Comparison of ENCODE assay signal across 8 mouse cellular contexts in the genomic region with DNA sequence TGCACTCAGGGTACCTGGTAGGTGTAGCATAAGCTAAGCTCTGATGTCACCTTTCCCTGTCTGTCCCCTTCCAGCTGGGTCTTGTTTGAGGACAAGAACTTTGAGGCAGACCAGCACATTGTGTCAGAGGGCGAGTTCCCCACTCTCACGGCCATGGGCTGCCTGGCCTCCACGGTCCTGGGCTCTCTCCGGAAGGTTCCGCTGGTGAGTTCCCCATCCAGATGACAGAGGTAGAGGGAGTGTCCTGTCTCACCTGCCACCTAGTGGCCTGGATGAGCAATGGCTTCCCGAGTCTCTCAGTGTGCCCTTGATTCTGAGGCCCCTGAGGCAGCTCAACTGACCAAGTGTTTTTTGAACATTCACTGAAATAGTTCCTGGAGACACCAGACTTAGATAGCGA. TPM values are rescaled to one million over a fixed set of nuclear protein-coding genes. Genes with fewer than 3 reads are reported as not detected.
DNase-seq lines count a peak whose midpoint lies in the region; ATAC-seq and TF ChIP-seq lines count a peak whose summit lies in the region.

No protein-coding gene starts in this region.

- peak; percentile 23 for DNase-seq in gastrocnemius, adult 18-20 months (ENCODE audit: low spot score)
- DNase-seq in gastrocnemius, postnatal 4 days (ENCODE audit: low spot score in 2 of 2), result no peak
- peak; percentile 32 for DNase-seq in Muller cell, postnatal 12 days (ENCODE audit: inconsistent ontology term)
- DNase-seq in embryo, embryonic 10 days (ENCODE audit: low spot score), result peak; percentile 76
- peak; percentile 83 for DNase-seq in induced T-regulatory cell, adult 2 months (ENCODE audit: low read depth)
- no peak for DNase-seq in liver, embryonic 14.5 days (ENCODE audit: low read depth in 3 of 3, low spot score in 3 of 3)
- no peak for DNase-seq in gastrocnemius, postnatal 10 days

- H3K27ac ChIP-seq in liver, embryonic 14.5 days, result no peak overlapping the region
- H3K27ac ChIP-seq in neural tube, embryonic 13.5 days (replicated peaks), result no peak overlapping the region

- peak; percentile 89 for TF ChIP-seq CTCF in liver, embryonic 14.5 days (IDR thresholded peaks at IDR 0.05; ENCODE audit: low read depth)

- H3K9ac ChIP-seq in liver, embryonic 14.5 days (replicated peaks), result no peak overlapping the region
- no peak overlapping the region for H3K9ac ChIP-seq in neural tube, embryonic 13.5 days

- no peaks in the 10 kb centered on the region for H3K27me3 ChIP-seq in liver, embryonic 14.5 days (ENCODE audit: control insufficient read depth, insufficient read depth, low read length)
- peaks cover 8% of the 10 kb centered on the region for H3K27me3 ChIP-seq in neural tube, embryonic 13.5 days

- no peaks in the 10 kb centered on the region for H3K36me3 ChIP-seq in liver, embryonic 14.5 days (replicated peaks; ENCODE audit: control insufficient read depth, insufficient read depth, low read depth)
- no peaks in the 10 kb centered on the region for H3K36me3 ChIP-seq in neural tube, embryonic 13.5 days

- TF ChIP-seq EP300 in liver, embryonic 14.5 days (IDR thresholded peaks at IDR 0.05; ENCODE audit: low read depth), result no peak

- no peaks in the 10 kb centered on the region for H3K9me3 ChIP-seq in liver, embryonic 14.5 days (ENCODE audit: control insufficient read depth, low read length)
- no peaks in the 10 kb centered on the region; the same call in 1 of the 2 replicates for H3K9me3 ChIP-seq in neural tube, embryonic 13.5 days

- peak; percentile 35; the same call in 1 of the 2 replicates for ATAC-seq in liver, embryonic 14.5 days (ENCODE audit: insufficient read depth)
- peak; percentile 67 for ATAC-seq in neural tube, embryonic 13.5 days (ENCODE audit: low read depth)

- H3K4me2 ChIP-seq in liver, embryonic 14.5 days (ENCODE audit: low read depth), result no peak overlapping the region
- H3K4me2 ChIP-seq in neural tube, embryonic 13.5 days, result 0 out of 2 replicates have a peak overlapping the region, but pooled peaks have one; percentile 14

- WGBS in liver, embryonic 14.5 days (ENCODE audit: insufficient replicate concordance), result 18% methylated on average over 7 of the region's 7 CpGs
- WGBS in neural tube, embryonic 13.5 days, result 48% methylated on average over 7 of the region's 7 CpGs

- no peak overlapping the region for H3K4me3 ChIP-seq in liver, embryonic 14.5 days (ENCODE audit: insufficient read depth in 1 of 2, low read depth in 2 of 2, low read length in 2 of 2)
- H3K4me3 ChIP-seq in neural tube, embryonic 13.5 days, result no peak overlapping the region

- peaks cover 0 to 1% of the 10 kb centered on the region in 2 experiments; a peak in 3 of 4 replicates for H3K4me1 ChIP-seq in liver, embryonic 14.5 days (replicated peaks; ENCODE audit: control insufficient read depth in 2 of 2, insufficient read depth in 2 of 2, low read length in 1 of 2)
- peaks cover 1% of the 10 kb centered on the region for H3K4me1 ChIP-seq in neural tube, embryonic 13.5 days (replicated peaks)

RNA-seq across cellular contexts. Expression of gene Cd52, which starts 7.5 kb away (rescaled TPM):
- under 1 TPM; 0.84 to 1.00 TPM for total RNA-seq in gastrocnemius, adult 18-20 months (2021)
- 1 to 10 TPM; 2.4 to 2.7 TPM for total RNA-seq in gastrocnemius, postnatal 4 days (2021)
- 17.1 and 31.5 TPM in 2 replicates for polyA plus RNA-seq in liver, embryonic 14.5 days (2012; rRNA removed)
- polyA plus RNA-seq in liver, embryonic 14.5 days (2014; fragmentation: Nextera tagmentation; extraction: Ambion mirVana), result 31.0 and 36.7 TPM in 2 replicates
- polyA plus RNA-seq in neural tube, embryonic 13.5 days (2015; fragmentation: Nextera tagmentation; extraction: Ambion mirVana), result 3.1 and 5.1 TPM in 2 replicates
- 1 to 10 TPM in 1 of 2 experiments, under 1 TPM in 1; 0.70 to 2.1 TPM for total RNA-seq in gastrocnemius, postnatal 10 days (2021)

RNA-seq across cellular contexts. Expression of gene Ubxn11, which starts 15.0 kb away (rescaled TPM):
- total RNA-seq in gastrocnemius, adult 18-20 months (2021), result 1 to 10 TPM; 1.3 to 1.6 TPM
- total RNA-seq in gastrocnemius, postnatal 4 days (2021), result 1 to 10 TPM; 3.2 to 3.7 TPM
- 1.4 TPM in 2 replicates for polyA plus RNA-seq in liver, embryonic 14.5 days (2012; rRNA removed)
- 2.0 and 3.7 TPM in 2 replicates for polyA plus RNA-seq in liver, embryonic 14.5 days (2014; fragmentation: Nextera tagmentation; extraction: Ambion mirVana)
- 10.3 and 10.4 TPM in 2 replicates for polyA plus RNA-seq in neural tube, embryonic 13.5 days (2015; fragmentation: Nextera tagmentation; extraction: Ambion mirVana)
- 1 to 10 TPM in 1 of 2 experiments, under 1 TPM in 1; 0.73 to 1.7 TPM for total RNA-seq in gastrocnemius, postnatal 10 days (2021)

RNA-seq across cellular contexts. Expression of gene Crybg2, which starts 26.8 kb away (rescaled TPM):
- under 1 TPM in 1 of 2 experiments, not detected in 1; 0.07 TPM for total RNA-seq in gastrocnemius, adult 18-20 months (2021)
- under 1 TPM in 1 of 2 experiments, not detected in 1; 0.54 TPM for total RNA-seq in gastrocnemius, postnatal 4 days (2021)
- polyA plus RNA-seq in liver, embryonic 14.5 days (2012; rRNA removed), result 0.23 TPM in 2 replicates
- 0.42 and 0.67 TPM in 2 replicates for polyA plus RNA-seq in liver, embryonic 14.5 days (2014; fragmentation: Nextera tagmentation; extraction: Ambion mirVana)
- 1.3 and 1.7 TPM in 2 replicates for polyA plus RNA-seq in neural tube, embryonic 13.5 days (2015; fragmentation: Nextera tagmentation; extraction: Ambion mirVana)
- total RNA-seq in gastrocnemius, postnatal 10 days (2021), result not detected

RNA-seq across cellular contexts. Expression of gene Zfp683, which starts 33.8 kb away (rescaled TPM):
- not detected for total RNA-seq in gastrocnemius, adult 18-20 months (2021)
- under 1 TPM in 1 of 2 experiments, not detected in 1; 0.23 TPM for total RNA-seq in gastrocnemius, postnatal 4 days (2021)
- polyA plus RNA-seq in liver, embryonic 14.5 days (2012; rRNA removed), result 0.03 and 0.06 TPM in 2 replicates
- not detected in 2 replicates for polyA plus RNA-seq in liver, embryonic 14.5 days (2014; fragmentation: Nextera tagmentation; extraction: Ambion mirVana)
- polyA plus RNA-seq in neural tube, embryonic 13.5 days (2015; fragmentation: Nextera tagmentation; extraction: Ambion mirVana), result not detected in 2 replicates
- not detected for total RNA-seq in gastrocnemius, postnatal 10 days (2021)

RNA-seq across cellular contexts. Expression of gene Sh3bgrl3, which starts 41.2 kb away (rescaled TPM):
- 10 to 100 TPM; 14.1 to 19.8 TPM for total RNA-seq in gastrocnemius, adult 18-20 months (2021)
- total RNA-seq in gastrocnemius, postnatal 4 days (2021), result 10 to 100 TPM; 72.4 to 83.6 TPM
- polyA plus RNA-seq in liver, embryonic 14.5 days (2012; rRNA removed), result 70.8 and 79.9 TPM in 2 replicates
- 142 and 153 TPM in 2 replicates for polyA plus RNA-seq in liver, embryonic 14.5 days (2014; fragmentation: Nextera tagmentation; extraction: Ambion mirVana)
- polyA plus RNA-seq in neural tube, embryonic 13.5 days (2015; fragmentation: Nextera tagmentation; extraction: Ambion mirVana), result 384 and 425 TPM in 2 replicates
- 10 to 100 TPM; 44.9 to 59.6 TPM for total RNA-seq in gastrocnemius, postnatal 10 days (2021)

Comparison
In these comparisons a context has a peak if more than half of its experiments do, and no peak if none do; other contexts are left out.
1. DNase-seq: peak in gastrocnemius, adult 18-20 months (single experiment), Muller cell, postnatal 12 days (single experiment), embryo, embryonic 10 days (single experiment) and induced T-regulatory cell, adult 2 months (single experiment); none in gastrocnemius, postnatal 4 days (0 of 2), liver, embryonic 14.5 days (0 of 3) and gastrocnemius, postnatal 10 days (single experiment).